In the genomic region with DNA sequence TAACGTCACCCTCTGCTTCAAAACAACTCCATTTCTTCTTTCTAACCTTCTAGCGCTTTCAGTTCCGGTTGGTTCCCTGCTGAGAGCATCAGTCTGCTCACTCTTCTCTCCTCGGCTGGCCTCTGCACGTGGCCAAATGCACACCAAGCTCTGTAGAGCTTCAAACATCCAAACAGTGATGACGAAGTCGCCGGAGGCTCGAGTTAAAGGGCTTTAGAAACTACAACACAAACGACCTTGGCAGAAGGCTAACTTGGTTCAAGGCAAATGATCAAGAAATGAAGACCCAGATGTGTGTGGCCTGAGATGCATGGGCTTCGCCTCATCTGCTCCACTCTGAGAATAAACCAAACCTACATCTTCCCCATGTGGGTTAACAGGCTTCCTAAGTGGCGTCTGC, we compare ENCODE assay signal across 8 mouse cellular contexts. TPM values are rescaled to one million over a fixed set of nuclear protein-coding genes. Genes with fewer than 3 reads are reported as not detected.
DNase-seq lines count a peak whose midpoint lies in the region; ATAC-seq and TF ChIP-seq lines count a peak whose summit lies in the region.

No protein-coding gene starts in this region.

- ATAC-seq in embryonic facial prominence, embryonic 15.5 days (ENCODE audit: insufficient number of reproducible peaks, low FRiP score, low TSS enrichment, low read depth): no peak
- no peak for ATAC-seq in hindbrain, postnatal 0 days
- no peak for ATAC-seq in liver, embryonic 13.5 days (ENCODE audit: low read depth)
- no peak for ATAC-seq in neural tube, embryonic 11.5 days (ENCODE audit: insufficient read depth, low FRiP score, low TSS enrichment)

- no peak for TF ChIP-seq CTCF in hindbrain, postnatal 0 days (IDR thresholded peaks at IDR 0.05; ENCODE audit: low read depth)

- no peak overlapping the region for H3K9ac ChIP-seq in embryonic facial prominence, embryonic 15.5 days
- peak overlapping the region; percentile 45 for H3K9ac ChIP-seq in hindbrain, postnatal 0 days (replicated peaks; ENCODE audit: low read length)
- H3K9ac ChIP-seq in liver, embryonic 13.5 days: peak overlapping the region; percentile 78
- H3K9ac ChIP-seq in neural tube, embryonic 11.5 days (ENCODE audit: low read length): peak overlapping the region; percentile 66

- H3K27me3 ChIP-seq in embryonic facial prominence, embryonic 15.5 days: 0 out of 2 replicates have a peak, but pooled peaks cover 2% of the 10 kb centered on the region
- H3K27me3 ChIP-seq in hindbrain, postnatal 0 days (ENCODE audit: insufficient read depth, low read length): no peaks in the 10 kb centered on the region
- no peaks in the 10 kb centered on the region; the same call in 1 of the 2 replicates for H3K27me3 ChIP-seq in liver, embryonic 13.5 days
- no peaks in the 10 kb centered on the region for H3K27me3 ChIP-seq in neural tube, embryonic 11.5 days (ENCODE audit: control insufficient read depth, insufficient read depth, low read length)

- 4% methylated on average over 12 of the region's 12 CpGs for WGBS in embryonic facial prominence, embryonic 15.5 days
- WGBS in hindbrain, postnatal 0 days: 10% methylated on average over 12 of the region's 12 CpGs
- WGBS in liver, embryonic 13.5 days (ENCODE audit: insufficient replicate concordance): 7% methylated on average over 12 of the region's 12 CpGs
- 6% methylated on average over 12 of the region's 12 CpGs for WGBS in neural tube, embryonic 11.5 days

- peak overlapping the region; percentile 76 for H3K4me3 ChIP-seq in embryonic facial prominence, embryonic 15.5 days (replicated peaks)
- peak overlapping the region; percentile 76 for H3K4me3 ChIP-seq in hindbrain, postnatal 0 days (ENCODE audit: low read length)
- peak overlapping the region; percentile 76 for H3K4me3 ChIP-seq in liver, embryonic 13.5 days (replicated peaks)
- H3K4me3 ChIP-seq in neural tube, embryonic 11.5 days (ENCODE audit: low read depth, low read length): peak overlapping the region; percentile 73

- H3K27ac ChIP-seq in embryonic facial prominence, embryonic 15.5 days (replicated peaks): no peak overlapping the region
- H3K27ac ChIP-seq in hindbrain, postnatal 0 days: peak overlapping the region; percentile 79; the same call in 1 of the 2 replicates
- peak overlapping the region; percentile 63; the same call in 1 of the 2 replicates for H3K27ac ChIP-seq in liver, embryonic 13.5 days
- no peak overlapping the region for H3K27ac ChIP-seq in neural tube, embryonic 11.5 days (ENCODE audit: low read depth, low read length)

- H3K4me2 ChIP-seq in embryonic facial prominence, embryonic 15.5 days (replicated peaks): peak overlapping the region; percentile 89
- peak overlapping the region; percentile 88 for H3K4me2 ChIP-seq in hindbrain, postnatal 0 days (ENCODE audit: low read depth, low read length)
- H3K4me2 ChIP-seq in liver, embryonic 13.5 days: peak overlapping the region; percentile 94
- peak overlapping the region; percentile 74 for H3K4me2 ChIP-seq in neural tube, embryonic 11.5 days (ENCODE audit: low read depth)

- H3K9me3 ChIP-seq in embryonic facial prominence, embryonic 15.5 days (replicated peaks): no peaks in the 10 kb centered on the region
- no peaks in the 10 kb centered on the region for H3K9me3 ChIP-seq in hindbrain, postnatal 0 days (ENCODE audit: low read length)
- no peaks in the 10 kb centered on the region for H3K9me3 ChIP-seq in liver, embryonic 13.5 days (replicated peaks)
- H3K9me3 ChIP-seq in neural tube, embryonic 11.5 days (ENCODE audit: control insufficient read depth, low read length): no peaks in the 10 kb centered on the region

- peak; percentile 66 for DNase-seq in cerebellum, adult 11-12 months
- no peak for DNase-seq in cerebellum, adult 8-10 months
- peak; percentile 86 for DNase-seq in T-cell, adult 2 months (ENCODE audit: low spot score)
- DNase-seq in hindbrain, postnatal 0 days (ENCODE audit: low spot score): peak; percentile 47
- DNase-seq in liver, embryonic 13.5 days: peak; percentile 8
- peak; percentile 23 for DNase-seq in neural tube, embryonic 11.5 days (ENCODE audit: low spot score)
- peak; percentile 39 for DNase-seq in thymus, postnatal 4 days

- H3K4me1 ChIP-seq in embryonic facial prominence, embryonic 15.5 days: peaks cover 18% of the 10 kb centered on the region
- peaks cover 6% of the 10 kb centered on the region for H3K4me1 ChIP-seq in hindbrain, postnatal 0 days (ENCODE audit: insufficient read depth, low read length)
- H3K4me1 ChIP-seq in liver, embryonic 13.5 days (replicated peaks): peaks cover 55% of the 10 kb centered on the region
- H3K4me1 ChIP-seq in neural tube, embryonic 11.5 days (ENCODE audit: control insufficient read depth, insufficient read depth, low read length): peaks cover 9% of the 10 kb centered on the region

- no peaks in the 10 kb centered on the region for H3K36me3 ChIP-seq in embryonic facial prominence, embryonic 15.5 days
- no peaks in the 10 kb centered on the region for H3K36me3 ChIP-seq in hindbrain, postnatal 0 days (ENCODE audit: insufficient read depth, low read length)
- no peaks in the 10 kb centered on the region for H3K36me3 ChIP-seq in liver, embryonic 13.5 days
- no peaks in the 10 kb centered on the region for H3K36me3 ChIP-seq in neural tube, embryonic 11.5 days (ENCODE audit: control insufficient read depth, insufficient read depth, low read length)

RNA-seq across cellular contexts. Expression of a gene that starts 0.9 kb away (rescaled TPM):
- 31.2 and 31.9 TPM in 2 replicates for polyA plus RNA-seq in embryonic facial prominence, embryonic 15.5 days (2015; fragmentation: Nextera tagmentation; extraction: Ambion mirVana)
- total RNA-seq in hindbrain, postnatal 0 days (2014; rRNA removed): 120 and 132 TPM in 2 replicates
- 134 and 136 TPM in 2 replicates for polyA plus RNA-seq in hindbrain, postnatal 0 days (2015; fragmentation: Nextera tagmentation; extraction: Ambion mirVana)
- 22.0 and 24.0 TPM in 2 replicates for polyA plus RNA-seq in liver, embryonic 13.5 days (2015; fragmentation: Nextera tagmentation; extraction: Ambion mirVana)
- 49.5 and 57.7 TPM in 2 replicates for polyA plus RNA-seq in neural tube, embryonic 11.5 days (2014; fragmentation: Nextera tagmentation; extraction: Ambion mirVana)

Comparison
In these comparisons a context has a peak if more than half of its experiments do, and no peak if none do; other contexts are left out.
1. H3K27ac ChIP-seq: peak in hindbrain, postnatal 0 days (single experiment) and liver, embryonic 13.5 days (single experiment); none in embryonic facial prominence, embryonic 15.5 days (single experiment) and neural tube, embryonic 11.5 days (single experiment).
2. Peak in every context shown above with its lines, with median percentiles within 50 percentile points of each other: H3K4me2 ChIP-seq and H3K4me3 ChIP-seq.